Mouse (Mus musculus): ENCODE measurements around the gene Gadd45a. TPM values are rescaled to one million over a fixed set of nuclear protein-coding genes. Genes with fewer than 3 reads are reported as not detected.

Gene Gadd45a
- polyA plus RNA-seq, 1 experiment: 90.3 TPM

DNA sequence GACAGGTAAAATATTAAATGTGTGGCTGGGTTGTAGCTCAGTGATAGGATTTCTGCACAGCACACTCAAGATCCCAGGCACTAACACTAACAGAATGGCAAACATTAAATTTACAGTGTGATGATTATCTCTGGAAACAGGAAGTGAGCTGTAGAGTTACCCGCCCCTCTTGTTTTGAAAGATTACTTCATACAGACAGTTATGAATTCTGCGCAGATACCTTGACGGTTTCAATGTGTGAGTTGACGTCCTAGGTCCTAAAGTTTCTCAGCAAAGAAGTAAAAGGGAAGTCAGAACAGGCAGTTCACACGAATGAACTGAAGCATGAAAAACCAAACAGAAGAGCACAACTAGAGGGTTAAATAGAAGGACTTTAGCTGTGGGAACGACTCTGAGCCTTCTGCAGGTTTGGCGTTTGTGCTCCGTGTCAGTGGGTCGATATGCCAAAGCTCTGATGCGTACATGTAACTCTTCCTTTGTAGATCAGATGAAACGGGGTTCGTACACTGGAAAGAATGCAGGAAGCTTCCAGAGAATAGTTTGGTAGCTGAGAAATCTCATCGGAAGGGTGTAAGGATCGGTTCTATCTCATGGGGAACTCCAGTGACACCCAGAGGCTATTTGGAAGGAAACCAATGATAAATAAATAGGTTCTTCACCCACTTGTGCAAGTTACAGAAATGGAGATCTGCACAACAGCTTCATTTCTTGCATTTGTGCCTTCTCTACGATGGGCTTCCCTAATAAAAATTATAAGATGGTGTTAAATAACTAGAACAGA lies 19.0 kb upstream of the Gadd45a start:
- no peak overlapping the region for H3K27ac ChIP-seq (ENCODE audit: insufficient read depth, low read length)
- no peaks in the 10 kb centered on the region for H3K36me3 ChIP-seq (ENCODE audit: control insufficient read depth, insufficient read depth, low read length, poor library complexity, severe bottlenecking)
- TF ChIP-seq EP300 (IDR thresholded peaks at IDR 0.05; ENCODE audit: insufficient read depth, low read depth, low read length) (no peak), POLR2A (IDR thresholded peaks at IDR 0.05; ENCODE audit: insufficient read depth, low read length) (no peak), CTCF (IDR thresholded peaks at IDR 0.05; ENCODE audit: low read depth, low read length) (no peak)
- H3K4me1 ChIP-seq (ENCODE audit: control insufficient read depth, insufficient read depth, low read length): no peaks in the 10 kb centered on the region
- no peak overlapping the region for H3K9ac ChIP-seq (ENCODE audit: low read depth, poor library complexity, severe bottlenecking)
- H3K27me3 ChIP-seq (ENCODE audit: control insufficient read depth, insufficient read depth, low read length, poor library complexity, severe bottlenecking): no peaks in the 10 kb centered on the region
- H3K4me3 ChIP-seq (ENCODE audit: low read depth, low read length): no peak overlapping the region
- no peaks in the 10 kb centered on the region for H3K9me3 ChIP-seq (replicated peaks; ENCODE audit: control insufficient read depth, insufficient read depth, low read length, poor library complexity, severe bottlenecking)

DNA sequence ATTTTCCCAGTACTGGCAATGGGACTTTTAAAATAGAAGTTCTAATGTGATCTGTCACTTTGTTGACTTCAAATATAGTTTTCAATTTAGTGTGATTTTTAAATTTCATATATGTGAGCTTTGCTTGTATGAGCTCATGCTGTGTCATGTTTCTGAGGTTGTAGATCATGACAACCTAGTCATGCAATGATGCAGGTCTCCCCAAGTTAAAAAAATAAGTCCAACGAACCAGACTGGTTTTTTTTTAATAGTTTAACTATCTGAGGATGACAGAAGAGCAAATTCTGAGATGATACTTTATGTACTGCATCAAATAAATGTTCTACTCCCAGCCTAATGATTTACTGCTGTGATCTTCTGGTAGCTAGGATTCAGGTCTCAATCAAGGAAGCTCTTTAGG lies 12.8 kb upstream of the Gadd45a start:
- Histone ChIP-seq H3K36me3 (ENCODE audit: control insufficient read depth, insufficient read depth, low read length, poor library complexity, severe bottlenecking) (no peaks in the 10 kb centered on the region), H3K9ac (ENCODE audit: low read depth, poor library complexity, severe bottlenecking) (no peak overlapping the region), H3K4me1 (ENCODE audit: control insufficient read depth, insufficient read depth, low read length) (peaks cover 3% of the 10 kb centered on the region), H3K27ac (ENCODE audit: insufficient read depth, low read length) (no peak overlapping the region), H3K27me3 (ENCODE audit: control insufficient read depth, insufficient read depth, low read length, poor library complexity, severe bottlenecking) (no peaks in the 10 kb centered on the region), H3K9me3 (replicated peaks; ENCODE audit: control insufficient read depth, insufficient read depth, low read length, poor library complexity, severe bottlenecking) (no peaks in the 10 kb centered on the region), H3K4me3 (ENCODE audit: low read depth, low read length) (no peak overlapping the region)
- TF ChIP-seq POLR2A (IDR thresholded peaks at IDR 0.05; ENCODE audit: insufficient read depth, low read length) (no peak), CTCF (IDR thresholded peaks at IDR 0.05; ENCODE audit: low read depth, low read length) (no peak), EP300 (IDR thresholded peaks at IDR 0.05; ENCODE audit: insufficient read depth, low read depth, low read length) (no peak)

DNA sequence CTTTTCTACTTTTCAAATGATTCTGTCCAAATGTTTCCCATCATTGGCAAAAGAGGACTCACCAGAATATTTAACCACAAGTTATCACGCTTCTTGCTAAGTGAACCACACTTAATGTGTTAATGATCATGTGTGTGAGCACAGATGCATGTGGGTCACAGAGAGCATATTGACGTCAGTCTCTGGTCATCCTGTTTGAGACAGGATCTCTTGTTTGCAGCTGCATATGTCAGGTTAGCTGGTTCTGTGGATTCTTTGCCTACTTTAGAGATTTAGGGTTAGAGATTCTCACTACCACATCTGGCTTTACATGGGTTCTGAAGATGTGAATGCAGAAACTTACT lies 12.4 kb upstream of the Gadd45a start:
- Histone ChIP-seq H3K4me3 (ENCODE audit: low read depth, low read length) (no peak overlapping the region), H3K27ac (ENCODE audit: insufficient read depth, low read length) (no peak overlapping the region), H3K36me3 (ENCODE audit: control insufficient read depth, insufficient read depth, low read length, poor library complexity, severe bottlenecking) (no peaks in the 10 kb centered on the region), H3K9ac (ENCODE audit: low read depth, poor library complexity, severe bottlenecking) (no peak overlapping the region), H3K27me3 (ENCODE audit: control insufficient read depth, insufficient read depth, low read length, poor library complexity, severe bottlenecking) (no peaks in the 10 kb centered on the region), H3K4me1 (ENCODE audit: control insufficient read depth, insufficient read depth, low read length) (peaks cover 3% of the 10 kb centered on the region), H3K9me3 (replicated peaks; ENCODE audit: control insufficient read depth, insufficient read depth, low read length, poor library complexity, severe bottlenecking) (no peaks in the 10 kb centered on the region)
- TF ChIP-seq EP300 (IDR thresholded peaks at IDR 0.05; ENCODE audit: insufficient read depth, low read depth, low read length) (no peak), CTCF (IDR thresholded peaks at IDR 0.05; ENCODE audit: low read depth, low read length) (no peak), POLR2A (IDR thresholded peaks at IDR 0.05; ENCODE audit: insufficient read depth, low read length) (no peak)

DNA sequence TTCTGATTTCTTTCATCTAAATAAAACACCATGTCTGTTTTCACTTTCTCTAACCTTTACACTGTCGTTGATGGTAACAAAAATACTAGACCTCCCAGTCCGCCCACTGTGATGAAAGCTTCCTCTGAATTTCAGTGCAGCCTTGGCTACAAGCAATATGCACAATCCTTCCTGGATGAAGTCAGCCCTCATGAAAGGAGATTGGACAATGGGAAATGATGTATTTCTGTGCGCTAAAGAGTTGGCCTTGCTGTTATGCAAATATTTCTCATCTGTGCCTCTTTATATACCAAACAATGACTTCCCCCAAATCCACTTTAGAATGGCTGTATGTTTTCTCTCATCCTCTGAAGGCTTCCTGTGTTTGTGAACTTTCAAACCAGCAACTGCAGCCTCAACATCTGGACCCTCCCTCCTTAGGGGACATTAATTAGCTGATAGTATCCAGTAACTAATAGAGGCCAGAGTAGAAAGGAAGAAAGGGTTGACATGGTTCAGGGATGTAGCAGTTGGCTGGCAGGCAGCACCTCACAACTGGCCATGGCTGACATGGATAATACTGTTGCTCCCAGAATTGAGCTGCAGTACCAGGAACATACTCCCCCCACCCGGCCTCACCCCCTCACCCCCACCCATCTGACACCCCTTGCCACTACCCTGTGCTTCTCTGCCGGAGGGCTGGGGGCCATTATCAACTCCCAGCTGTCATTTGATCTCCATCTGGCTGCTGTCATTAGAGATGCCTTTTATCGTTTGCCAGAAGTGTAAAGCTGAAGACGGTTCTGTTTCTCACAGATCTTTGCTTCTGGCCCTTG lies 11.8 kb upstream of the Gadd45a start:
- TF ChIP-seq POLR2A (IDR thresholded peaks at IDR 0.05; ENCODE audit: insufficient read depth, low read length) (no peak), CTCF (IDR thresholded peaks at IDR 0.05; ENCODE audit: low read depth, low read length) (no peak), EP300 (IDR thresholded peaks at IDR 0.05; ENCODE audit: insufficient read depth, low read depth, low read length) (no peak)
- Histone ChIP-seq H3K4me3 (ENCODE audit: low read depth, low read length) (no peak overlapping the region), H3K4me1 (ENCODE audit: control insufficient read depth, insufficient read depth, low read length) (peaks cover 3% of the 10 kb centered on the region), H3K27me3 (ENCODE audit: control insufficient read depth, insufficient read depth, low read length, poor library complexity, severe bottlenecking) (no peaks in the 10 kb centered on the region), H3K36me3 (ENCODE audit: control insufficient read depth, insufficient read depth, low read length, poor library complexity, severe bottlenecking) (no peaks in the 10 kb centered on the region), H3K9me3 (replicated peaks; ENCODE audit: control insufficient read depth, insufficient read depth, low read length, poor library complexity, severe bottlenecking) (no peaks in the 10 kb centered on the region), H3K9ac (ENCODE audit: low read depth, poor library complexity, severe bottlenecking) (no peak overlapping the region), H3K27ac (ENCODE audit: insufficient read depth, low read length) (no peak overlapping the region)

DNA sequence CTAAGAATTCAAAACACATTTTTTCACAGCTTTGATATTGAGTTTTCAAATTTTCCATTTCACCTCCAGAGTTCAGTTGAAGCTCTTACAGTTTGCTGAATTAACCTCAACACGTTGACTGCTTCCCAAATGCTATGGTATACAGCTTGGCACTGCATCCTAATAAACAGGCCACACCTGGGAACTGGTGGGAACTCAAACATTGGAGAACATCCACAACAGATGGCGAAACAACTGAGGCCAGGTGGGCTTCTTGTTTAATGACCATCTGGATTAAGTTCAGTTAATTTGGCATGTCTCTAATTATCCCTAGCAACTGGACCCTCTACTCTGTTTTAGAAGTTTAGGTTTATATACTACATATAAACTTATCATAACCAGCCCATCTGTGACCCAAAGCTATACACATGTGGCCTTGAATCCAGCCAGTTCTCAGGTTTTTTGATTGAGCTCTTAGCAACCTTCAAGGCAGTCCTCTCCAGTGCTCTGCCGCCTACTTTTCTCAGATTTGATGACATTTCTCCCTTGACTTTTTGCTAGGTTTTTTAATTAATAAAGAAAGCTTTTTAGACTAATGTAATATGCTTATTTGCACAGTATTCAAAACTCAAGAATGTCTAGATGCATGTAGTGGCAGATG lies 10.9 kb upstream of the Gadd45a start:
- no peak overlapping the region for H3K27ac ChIP-seq (ENCODE audit: insufficient read depth, low read length)

More for the DNA sequence above, 10.9 kb upstream of the Gadd45a start:
- Histone ChIP-seq H3K4me3 (ENCODE audit: low read depth, low read length) (no peak overlapping the region), H3K36me3 (ENCODE audit: control insufficient read depth, insufficient read depth, low read length, poor library complexity, severe bottlenecking) (no peaks in the 10 kb centered on the region), H3K9ac (ENCODE audit: low read depth, poor library complexity, severe bottlenecking) (no peak overlapping the region), H3K27me3 (ENCODE audit: control insufficient read depth, insufficient read depth, low read length, poor library complexity, severe bottlenecking) (no peaks in the 10 kb centered on the region), H3K4me1 (ENCODE audit: control insufficient read depth, insufficient read depth, low read length) (peaks cover 3% of the 10 kb centered on the region), H3K9me3 (replicated peaks; ENCODE audit: control insufficient read depth, insufficient read depth, low read length, poor library complexity, severe bottlenecking) (no peaks in the 10 kb centered on the region)
- no peak for TF ChIP-seq CTCF (IDR thresholded peaks at IDR 0.05; ENCODE audit: low read depth, low read length)
- no peak for TF ChIP-seq POLR2A (IDR thresholded peaks at IDR 0.05; ENCODE audit: insufficient read depth, low read length)
- TF ChIP-seq EP300 (IDR thresholded peaks at IDR 0.05; ENCODE audit: insufficient read depth, low read depth, low read length): no peak
